Mouse (Mus musculus) megakaryocyte, embryonic 14.5 days (primary cell): ENCODE measurements around the gene Actr6.

ENCODE experiments used
- FLI1 ChIP-seq: IDR thresholded peaks from 2 replicates; pipeline ENCODE4 v1.6.1; 2012; ENCODE audit warnings: low read length, inconsistent platforms, mixed read lengths
- GATA1 ChIP-seq: IDR thresholded peaks from 3 replicates; pipeline ENCODE4 v1.6.1; 2012; ENCODE audit warnings: mixed read lengths, low read length, inconsistent platforms, borderline replicate concordance

DNA sequence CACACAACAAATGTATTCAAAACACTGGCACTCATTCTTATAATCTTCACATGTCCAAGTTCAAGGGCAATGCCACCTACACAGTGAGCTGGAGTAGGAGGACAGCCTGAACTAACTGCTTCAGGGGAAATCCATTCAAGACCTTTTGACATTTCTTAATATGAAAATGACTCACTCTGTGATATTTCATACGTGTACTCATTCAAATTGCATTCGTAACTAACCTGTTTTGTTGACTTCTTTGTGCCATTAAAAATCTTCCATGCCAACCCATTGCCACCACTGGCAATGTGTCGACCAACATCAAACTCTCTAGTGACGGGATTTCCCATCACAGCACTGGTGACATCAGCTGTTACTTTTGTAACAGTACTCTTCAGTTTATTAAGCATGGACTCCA lies 54.0 kb downstream of the Actr6 start:
- TF ChIP-seq GATA1 (no peak), FLI1 (no peak)
